Mouse (Mus musculus) forelimb bud, embryonic 11.5 days (tissue): Measurements from ENCODE around the gene Sox9.

Experiments used
- DNase-seq: peaks from one replicate; pipeline ENCODE4 v3.0.0-alpha.2; 2012; ENCODE audit warnings: low read depth, low spot score

Gene Sox9

DNA sequence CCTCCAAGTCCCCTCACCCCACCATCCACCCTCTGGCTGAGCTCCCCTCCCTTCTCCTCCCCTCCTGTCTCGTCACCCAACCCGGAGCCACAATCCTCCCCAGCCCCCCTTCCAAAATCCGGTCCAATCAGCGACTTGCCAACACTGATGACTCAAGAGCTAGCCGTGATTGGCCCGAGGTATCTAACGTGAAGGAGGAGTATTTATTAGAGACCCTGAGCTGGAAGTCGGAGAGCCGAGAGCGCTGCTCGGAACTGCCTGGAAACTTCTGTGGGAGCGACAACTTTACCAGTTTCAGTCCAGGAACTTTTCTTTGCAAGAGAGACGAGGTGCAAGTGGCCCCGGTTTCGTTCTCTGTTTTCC lies at the start of gene Sox9:
Sox9 (plus strand) TSS at position 231 of the 363 bp plus-strand sequence.
- DNase-seq, result peak; percentile 95

- no peak for DNase-seq
Measured at GRCm38 (mm10) chr11:112732401-112732800, 49.6 kb upstream of the Sox9 start.

DNA sequence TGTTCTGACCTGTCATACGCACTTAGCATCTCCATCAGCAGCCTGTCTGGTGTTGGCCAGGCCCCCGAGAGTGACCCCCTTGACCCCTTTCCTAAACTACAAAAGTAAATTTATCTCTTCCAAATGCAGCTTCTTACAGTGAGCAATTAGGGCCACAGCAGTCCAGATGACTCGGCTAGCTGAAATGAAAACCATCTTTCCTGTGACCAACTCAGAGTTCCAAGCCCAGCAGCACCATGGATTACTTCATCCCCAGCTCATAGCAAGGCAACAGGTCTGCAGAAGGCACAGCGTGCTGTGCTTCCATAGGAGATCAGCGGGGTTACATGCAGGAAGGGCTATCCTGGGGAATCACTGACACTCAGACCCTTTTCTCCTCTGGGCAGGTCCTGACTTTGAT lies 45.0 kb upstream of the Sox9 start:
- no peak for DNase-seq

GRCm38 (mm10) chr11:112739681-112740080 lies 42.3 kb upstream of the Sox9 start:
- no peak for DNase-seq

DNA sequence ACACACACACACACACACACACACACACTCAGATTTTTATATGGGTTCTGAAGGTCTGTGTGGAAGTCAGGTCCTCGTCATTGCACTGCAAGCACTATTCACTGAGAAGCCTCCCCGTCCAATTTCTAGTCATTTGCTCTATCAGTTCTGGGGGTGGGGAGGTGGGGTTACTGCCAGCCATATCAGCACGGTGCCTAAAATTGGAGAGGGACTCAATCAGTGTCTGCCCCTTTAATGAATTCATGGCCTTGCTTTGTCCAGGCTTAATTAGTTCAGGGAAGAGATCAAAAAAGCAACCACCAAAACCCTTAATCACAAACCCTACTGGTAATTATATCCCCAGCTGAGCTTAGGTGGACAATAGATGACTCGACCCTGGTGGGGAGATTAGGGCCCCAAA lies 25.5 kb upstream of the Sox9 start:
- no peak for DNase-seq

- DNase-seq, result no peak
Measured at GRCm38 (mm10) chr11:112758056-112758455, 24.0 kb upstream of the Sox9 start.

- DNase-seq, result no peak
Measured at GRCm38 (mm10) chr11:112766956-112767355, 15.1 kb upstream of the Sox9 start.

DNA sequence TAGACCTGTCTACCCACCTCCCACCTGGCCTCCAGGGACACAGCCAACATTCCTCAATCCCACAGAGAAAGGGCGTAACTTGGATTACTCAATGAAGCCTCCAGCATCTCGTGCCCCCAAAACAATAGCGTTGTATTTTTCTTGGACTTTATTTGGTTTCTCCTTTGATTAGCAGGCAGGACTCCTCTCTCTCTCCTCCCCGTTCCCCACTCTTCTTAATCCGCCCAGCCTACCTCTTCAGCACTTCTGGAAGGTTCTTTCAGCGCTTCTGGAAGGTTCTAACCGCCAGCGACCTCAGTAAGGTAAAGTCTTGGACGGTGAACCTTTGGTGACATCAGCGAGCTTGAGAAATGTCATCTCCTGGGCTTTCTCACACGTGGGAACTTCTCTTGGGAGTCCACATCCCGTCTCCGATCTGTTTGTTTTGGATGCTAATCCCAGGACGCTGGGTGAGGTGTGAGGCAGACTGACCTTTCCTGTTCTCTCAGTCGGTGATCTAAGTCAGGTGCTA lies 14.4 kb upstream of the Sox9 start:
- no peak for DNase-seq

- DNase-seq, result no peak
Measured at GRCm38 (mm10) chr11:112772791-112773355, 9.2 kb upstream of the Sox9 start.

DNA sequence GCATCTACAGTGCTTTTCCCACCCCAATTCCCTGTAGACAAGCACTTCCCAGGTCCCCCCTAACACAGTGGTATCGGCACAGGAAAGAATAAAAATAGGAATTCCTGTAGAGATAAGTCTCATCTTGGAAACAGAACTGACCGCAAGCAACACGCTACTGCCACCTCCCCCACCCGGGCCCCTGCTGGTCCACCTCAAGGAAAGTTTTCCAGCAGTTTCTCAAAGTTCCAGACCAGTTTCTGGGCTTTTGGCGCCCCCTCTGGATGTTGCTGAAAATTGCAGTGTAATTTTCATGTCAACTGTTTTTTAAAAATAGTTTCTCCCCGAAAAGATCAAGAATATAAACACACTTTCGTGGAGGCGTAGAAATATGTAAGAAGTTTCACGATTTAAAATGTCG lies 2.3 kb upstream of the Sox9 start:
- peak; percentile 55 for DNase-seq

DNA sequence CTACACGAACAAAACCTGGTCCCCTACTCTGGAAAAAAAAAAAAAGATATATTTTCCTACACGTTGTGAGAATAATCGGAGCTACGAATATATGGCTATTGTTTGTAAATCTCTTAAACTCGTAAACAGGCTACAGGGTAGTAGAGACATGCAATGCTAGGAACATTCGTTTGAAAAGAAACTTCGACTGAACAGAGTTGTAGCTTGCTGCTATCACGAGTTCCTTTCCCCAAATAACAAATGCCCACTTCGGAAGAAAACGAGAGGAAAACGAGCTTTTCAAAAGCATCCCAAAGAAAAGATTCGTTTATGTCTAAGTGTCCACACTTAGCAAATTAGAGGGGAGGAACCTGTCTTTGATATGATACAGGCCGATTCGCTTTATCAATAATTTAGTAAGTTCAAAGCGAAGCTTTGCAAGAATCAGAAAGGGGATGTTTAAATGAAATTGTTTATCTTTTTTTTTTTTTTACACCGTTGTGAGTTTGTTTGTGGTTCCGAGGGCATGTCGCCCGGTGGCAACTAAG lies 1.6 kb upstream of the Sox9 start:
- no peak for DNase-seq

DNA sequence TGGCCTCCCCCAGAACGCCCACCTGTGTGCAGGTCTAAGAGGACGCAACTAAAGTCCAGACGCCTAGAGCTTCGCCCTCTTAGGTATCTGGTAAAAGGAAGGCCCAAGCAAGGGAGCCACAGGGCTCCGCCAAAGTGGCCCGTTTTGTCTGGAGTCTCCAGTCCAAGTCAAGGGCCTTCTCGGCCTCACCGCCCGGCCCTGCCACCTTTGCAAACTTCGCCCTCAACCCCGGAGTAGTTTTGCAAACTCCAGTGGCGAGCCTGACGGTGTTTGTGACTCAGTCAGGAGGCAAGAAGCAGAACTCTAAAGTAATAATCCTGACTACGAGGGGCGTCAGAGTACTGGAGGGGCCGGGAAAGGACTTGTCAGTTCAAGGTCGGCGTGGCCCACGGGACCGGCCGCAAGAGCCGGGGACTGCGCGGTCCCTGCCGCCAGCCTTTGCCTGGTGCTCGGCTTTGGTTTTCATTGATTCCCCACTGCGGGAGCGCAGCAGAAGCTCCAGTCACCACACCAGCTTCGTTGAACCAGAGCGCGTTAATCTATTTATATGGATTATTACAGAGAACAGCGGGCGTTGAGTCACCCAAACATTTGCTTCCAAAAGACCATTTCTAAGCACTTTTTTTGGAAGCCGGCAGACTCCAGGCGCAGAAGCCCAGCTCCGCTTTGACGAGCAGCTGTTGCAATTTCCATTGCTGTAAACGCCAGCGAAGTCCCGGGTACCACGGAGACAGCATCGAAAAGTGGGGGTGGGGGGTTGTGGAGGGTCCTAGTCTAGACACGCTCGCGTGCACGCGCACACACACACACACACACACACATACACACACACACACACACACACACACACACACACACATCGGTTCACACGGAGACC lies 751 bp upstream of the Sox9 start:
- peak; percentile 72 for DNase-seq

- peak; percentile 43 for DNase-seq
Measured at GRCm38 (mm10) chr11:112782357-112783121, 515 bp downstream of the Sox9 start.

DNA sequence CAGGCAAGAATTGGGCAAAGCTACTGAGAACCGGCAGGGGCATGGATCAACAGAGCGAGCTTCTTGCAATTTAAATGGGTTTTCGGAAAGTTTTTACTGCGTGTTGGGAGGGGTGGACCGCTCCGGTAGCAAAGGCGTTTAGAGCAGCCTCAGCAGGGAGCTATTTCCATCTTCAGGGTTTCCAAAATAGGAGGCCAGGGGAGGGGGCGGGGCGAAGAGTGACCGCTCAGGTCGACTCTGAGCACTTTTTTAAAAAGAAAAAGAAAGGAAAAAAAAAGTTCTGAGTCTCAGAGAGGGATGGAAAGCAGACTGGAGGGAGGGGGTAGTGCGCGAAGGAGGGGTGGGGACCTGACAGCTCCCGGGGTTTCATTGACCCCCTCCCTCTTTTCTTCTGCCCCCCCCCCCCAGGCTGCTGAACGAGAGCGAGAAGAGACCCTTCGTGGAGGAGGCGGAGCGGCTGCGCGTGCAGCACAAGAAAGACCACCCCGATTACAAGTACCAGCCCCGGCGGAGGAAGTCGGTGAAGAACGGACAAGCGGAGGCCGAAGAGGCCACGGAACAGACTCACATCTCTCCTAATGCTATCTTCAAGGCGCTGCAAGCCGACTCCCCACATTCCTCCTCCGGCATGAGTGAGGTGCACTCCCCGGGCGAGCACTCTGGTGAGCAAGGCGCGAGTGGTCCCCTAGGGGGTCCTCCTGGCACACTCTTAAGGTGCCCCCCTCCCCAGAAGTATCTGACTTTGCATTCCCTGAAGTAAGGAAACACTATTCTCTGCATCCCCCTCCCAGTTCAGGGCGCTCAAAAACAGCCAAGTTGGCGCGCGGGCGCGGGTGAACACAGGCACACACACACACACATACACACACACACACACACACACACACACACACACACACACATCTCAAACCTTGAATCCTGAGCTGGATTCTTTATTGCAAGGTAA lies 1.6 kb downstream of the Sox9 start:
- no peak for DNase-seq

DNA sequence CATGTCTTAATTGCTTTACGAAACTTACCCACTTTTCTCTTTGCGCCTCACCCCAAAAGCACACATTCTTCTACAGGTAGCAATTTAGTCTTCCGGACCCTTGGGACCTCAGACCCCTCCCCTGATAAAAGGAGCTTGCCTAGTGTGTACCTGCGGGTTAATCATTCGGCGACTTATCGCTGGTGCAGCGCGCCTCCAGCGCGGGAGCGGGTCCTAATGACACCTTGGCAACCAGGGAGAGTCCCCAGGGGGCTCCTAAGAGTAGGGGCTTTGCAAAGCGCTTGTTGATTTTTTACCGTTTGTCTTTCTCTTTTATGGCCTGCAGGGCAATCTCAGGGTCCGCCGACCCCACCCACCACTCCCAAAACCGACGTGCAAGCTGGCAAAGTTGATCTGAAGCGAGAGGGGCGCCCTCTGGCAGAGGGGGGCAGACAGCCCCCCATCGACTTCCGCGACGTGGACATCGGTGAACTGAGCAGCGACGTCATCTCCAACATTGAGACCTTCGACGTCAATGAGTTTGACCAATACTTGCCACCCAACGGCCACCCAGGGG lies 2.4 kb downstream of the Sox9 start:
- DNase-seq, result no peak

DNA sequence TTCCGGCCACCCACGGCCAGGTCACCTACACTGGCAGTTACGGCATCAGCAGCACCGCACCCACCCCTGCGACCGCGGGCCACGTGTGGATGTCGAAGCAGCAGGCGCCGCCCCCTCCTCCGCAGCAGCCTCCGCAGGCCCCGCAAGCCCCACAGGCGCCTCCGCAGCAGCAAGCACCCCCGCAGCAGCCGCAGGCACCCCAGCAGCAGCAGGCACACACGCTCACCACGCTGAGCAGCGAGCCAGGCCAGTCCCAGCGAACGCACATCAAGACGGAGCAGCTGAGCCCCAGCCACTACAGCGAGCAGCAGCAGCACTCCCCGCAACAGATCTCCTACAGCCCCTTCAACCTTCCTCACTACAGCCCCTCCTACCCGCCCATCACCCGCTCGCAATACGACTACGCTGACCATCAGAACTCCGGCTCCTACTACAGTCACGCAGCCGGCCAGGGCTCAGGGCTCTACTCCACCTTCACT lies 2.9 kb downstream of the Sox9 start:
- no peak for DNase-seq

DNA sequence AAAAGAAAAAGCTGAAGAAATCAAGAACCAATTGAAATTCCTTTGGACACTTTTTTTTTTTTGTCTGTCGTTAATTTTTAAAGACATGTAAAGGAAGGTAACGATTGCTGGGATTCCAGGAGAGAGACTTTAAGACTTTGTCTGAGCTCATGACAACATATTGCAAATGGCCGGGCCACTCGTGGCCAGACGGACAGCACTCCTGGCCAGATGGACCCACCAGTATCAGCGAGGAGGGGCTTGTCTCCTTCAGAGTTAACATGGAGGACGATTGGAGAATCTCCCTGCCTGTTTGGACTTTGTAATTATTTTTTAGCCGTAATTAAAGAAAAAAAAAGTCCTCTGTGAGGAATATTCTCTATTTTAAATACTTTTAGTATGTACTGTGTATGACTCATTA lies 3.6 kb downstream of the Sox9 start:
- no peak for DNase-seq

- DNase-seq, result no peak
Measured at GRCm38 (mm10) chr11:112786427-112786826, 4.4 kb downstream of the Sox9 start.

DNA sequence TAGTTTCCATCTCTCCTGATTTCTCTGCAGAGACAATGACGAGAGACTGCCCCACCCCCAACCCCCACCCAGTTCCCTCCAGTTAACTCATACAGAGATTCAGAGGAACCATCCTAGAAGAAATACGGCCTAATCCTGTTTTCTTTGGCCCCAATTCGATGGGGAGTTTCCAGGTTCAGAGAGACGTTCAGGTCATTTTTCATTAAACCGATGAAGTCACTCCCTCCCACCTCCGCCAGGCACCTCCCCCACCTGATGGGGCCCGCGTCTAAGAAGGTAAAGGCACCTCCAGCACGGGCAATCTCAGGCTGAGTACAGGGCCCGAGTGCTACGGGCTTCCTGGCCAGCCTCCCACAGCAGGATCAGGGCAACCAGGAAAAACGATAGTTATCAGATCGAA lies 6.3 kb downstream of the Sox9 start:
- DNase-seq, result no peak

GRCm38 (mm10) chr11:112796379-112796778 lies 14.4 kb downstream of the Sox9 start:
- no peak for DNase-seq
